Mouse (Mus musculus) myocyte (in vitro differentiated cells): Measurements from ENCODE around the gene Nt5dc2.

Experiments used
- MAX ChIP-seq: IDR thresholded peaks from one replicate; pipeline ENCODE4 v1.6.1; 2011; ENCODE audit warnings: low read depth, mild to moderate bottlenecking, control low read depth
- TCF12 ChIP-seq: IDR thresholded peaks from one replicate; pipeline ENCODE4 v1.6.1; 2011; ENCODE audit warnings: mild to moderate bottlenecking, control low read depth; ENCODE audit not compliant: poor library complexity, insufficient read depth, severe bottlenecking
- TCF3 ChIP-seq: IDR thresholded peaks from one replicate; pipeline ENCODE4 v1.6.1; 2011; ENCODE audit warnings: low read depth, control low read depth; ENCODE audit not compliant: insufficient read length
- USF1 ChIP-seq: IDR thresholded peaks from one replicate; pipeline ENCODE4 v1.6.1; 2011; ENCODE audit warnings: low read depth, mild to moderate bottlenecking, control low read depth, moderate library complexity

DNA sequence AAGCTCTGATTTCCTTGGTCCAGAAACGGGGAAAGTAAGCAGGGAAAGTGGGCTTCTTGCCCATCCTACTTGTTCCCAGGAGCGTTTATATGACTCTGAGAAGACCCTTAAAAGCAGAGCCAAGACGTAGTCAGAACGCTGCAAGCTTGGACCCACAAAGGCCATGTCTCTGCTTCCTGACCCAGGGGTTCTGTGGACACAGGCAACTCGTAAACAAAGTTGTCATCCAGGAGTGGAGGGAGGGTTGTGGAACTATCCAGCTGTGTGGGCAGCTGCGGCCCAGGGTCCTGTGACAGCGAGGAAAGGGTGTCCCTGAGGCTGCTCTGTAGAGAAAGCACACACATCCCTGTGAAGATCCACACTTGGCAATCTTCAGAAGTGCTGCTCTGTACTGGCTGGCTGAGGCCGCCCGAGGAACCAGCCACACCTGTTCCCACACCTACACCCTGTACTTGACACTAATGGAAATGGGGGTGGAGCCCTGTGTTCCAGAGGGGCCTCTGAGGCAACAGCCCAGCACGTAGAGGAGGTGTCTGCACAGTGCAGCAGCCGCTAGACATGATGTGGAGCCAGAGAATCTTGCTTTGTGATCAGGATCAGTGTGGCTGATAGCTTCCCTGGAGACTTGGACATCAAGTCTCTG, 2.3 kb downstream of the Nt5dc2 start:
- no peak for TF ChIP-seq USF1
- TF ChIP-seq MAX: no peak
- TF ChIP-seq TCF12: no peak
- no peak for TF ChIP-seq TCF3
